Mouse (Mus musculus) ES-E14 (cell line): ENCODE results near the gene Pkp1. TPM values are rescaled to one million over a fixed set of nuclear protein-coding genes. Genes with fewer than 3 reads are reported as not detected.

Experiments used
- DNase-seq: peaks from one replicate; pipeline ENCODE4 v3.0.0-alpha.2; 2013; ENCODE audit warnings: low read depth, low spot score
- H3K27ac ChIP-seq: 2 replicates; pipeline ENCODE4 v1.5.1; 2012; ENCODE audit warnings: low read depth, mild to moderate bottlenecking, low read length, moderate library complexity, mixed read lengths; ENCODE audit not compliant: poor library complexity, insufficient read depth, severe bottlenecking
- H3K36me3 ChIP-seq: 2 replicates; pipeline ENCODE4 v1.6.1; 2012; ENCODE audit warnings: mild to moderate bottlenecking, low read length, moderate library complexity, mixed read lengths; ENCODE audit not compliant: control insufficient read depth, poor library complexity, insufficient read depth, severe bottlenecking
- H3K4me1 ChIP-seq, 2 experiments: fragments of 150-350 bp in 1 of 2; sonication (generic) in 1 of 2; 2 replicates each; pipeline ENCODE4 v1.6.1; 2012; ENCODE audit warnings: low read length in 2 of 2, mild to moderate bottlenecking in 1 of 2, mixed read lengths in 1 of 2; ENCODE audit not compliant: control insufficient read depth in 2 of 2, insufficient read depth in 2 of 2, poor library complexity in 1 of 2
- H3K4me3 ChIP-seq, 2 experiments: fragments of 150-350 bp in 1 of 2; sonication (generic) in 1 of 2; 2 replicates each; pipeline ENCODE4 v1.5.1; 2012; ENCODE audit warnings: low read length in 2 of 2, low read depth in 1 of 2, mild to moderate bottlenecking in 1 of 2, mixed read lengths in 1 of 2; ENCODE audit not compliant: insufficient read depth in 1 of 2, poor library complexity in 1 of 2, severe bottlenecking in 1 of 2
- H3K9ac ChIP-seq: 2 replicates; pipeline ENCODE4 v1.6.1; 2012; ENCODE audit warnings: low read depth, mild to moderate bottlenecking, low read length, mixed read lengths; ENCODE audit not compliant: poor library complexity, insufficient read depth, severe bottlenecking
- H3K9me3 ChIP-seq: fragments of 150-350 bp; sonication (generic); 2 replicates; pipeline ENCODE4 v1.6.1; 2012; ENCODE audit warnings: low read depth, mild to moderate bottlenecking, low read length; ENCODE audit not compliant: control insufficient read depth, insufficient read depth
- CHD2 ChIP-seq: IDR thresholded peaks from 2 replicates; pipeline ENCODE4 v1.6.1; 2014; ENCODE audit warnings: mild to moderate bottlenecking, low read depth, low read length, inconsistent platforms
- HCFC1 ChIP-seq: IDR thresholded peaks from 2 replicates; pipeline ENCODE4 v1.6.1; 2012; ENCODE audit warnings: low read length, inconsistent platforms, borderline replicate concordance; ENCODE audit not compliant: insufficient read depth
- MAFK ChIP-seq: IDR thresholded peaks from 2 replicates; pipeline ENCODE4 v1.6.1; 2014; ENCODE audit warnings: mild to moderate bottlenecking, low read depth, low read length, inconsistent platforms; ENCODE audit not compliant: insufficient read depth
- ZC3H11A ChIP-seq: IDR thresholded peaks from 2 replicates; pipeline ENCODE4 v1.6.1; 2012; ENCODE audit warnings: low read depth, mild to moderate bottlenecking, inconsistent platforms, low read length, borderline replicate concordance
- ZNF384 ChIP-seq: IDR thresholded peaks from 2 replicates; pipeline ENCODE4 v1.6.1; 2012; ENCODE audit warnings: low read depth, low read length, inconsistent platforms
- in situ Hi-C, 2 experiments: fragments of 600-800 bp; cut with MboI; formaldehyde crosslinking; loops; one replicate each; pipeline ENCODE4 v1.15.1; 2025; ENCODE audit warnings: low sequenced_read_pairs in 2 of 2, inconsistent platforms in 1 of 2; ENCODE audit not compliant: unreplicated experiment in 2 of 2
- total RNA-seq: library from RNA; depleted of rRNA; stranded (reverse); fragments of 300-350 nt; gene quantifications from 2 replicates; pipeline ENCODE4 v1.2.3, GENCODE M21; 2012

Pkp1 gene
- total RNA-seq, 1 experiment = 0.09 TPM

GRCm38 (mm10) chr1:135933704-135934293, 14.8 kb upstream of the Pkp1 start:
- H3K4me1 ChIP-seq = peaks cover 2 to 8% of the 10 kb centered on the region in 2 experiments; a peak in 2 of 4 replicates
- TF ChIP-seq HCFC1 (no peak), ZNF384 (no peak), ZC3H11A (no peak), MAFK (no peak)
- DNase-seq = no peak
- H3K36me3 ChIP-seq = no peaks in the 10 kb centered on the region
- H3K27ac ChIP-seq = no peak overlapping the region
- no peak overlapping the region for H3K4me3 ChIP-seq
- in situ Hi-C loops = no loop called here
- no peak overlapping the region for H3K9ac ChIP-seq
- H3K9me3 ChIP-seq = no peaks in the 10 kb centered on the region

- H3K4me1 ChIP-seq = peaks cover 2 to 8% of the 10 kb centered on the region in 2 experiments; a peak in 2 of 4 replicates
- no peaks in the 10 kb centered on the region for H3K36me3 ChIP-seq
- no peak overlapping the region for H3K9ac ChIP-seq
- in situ Hi-C loops = no loop called here
- TF ChIP-seq HCFC1 (no peak), ZNF384 (no peak), ZC3H11A (no peak), CHD2 (no peak), MAFK (no peak)
- H3K9me3 ChIP-seq = no peaks in the 10 kb centered on the region
- no peak overlapping the region for H3K4me3 ChIP-seq
- H3K27ac ChIP-seq = no peak overlapping the region
- DNase-seq = no peak
These were observed 10.9 kb upstream of the Pkp1 start for GRCm38 (mm10) chr1:135929876-135930275.

GRCm38 (mm10) chr1:135925848-135926247, 6.8 kb upstream of the Pkp1 start:
- TF ChIP-seq ZC3H11A = no peak
- no peak for TF ChIP-seq MAFK
- TF ChIP-seq ZNF384 = no peak
- TF ChIP-seq CHD2 = no peak
- no peak for TF ChIP-seq HCFC1
- Histone ChIP-seq H3K4me3 (no peak overlapping the region), H3K4me1 (no peaks in the 10 kb centered on the region), H3K27ac (no peak overlapping the region), H3K36me3 (no peaks in the 10 kb centered on the region), H3K9ac (no peak overlapping the region), H3K9me3 (no peaks in the 10 kb centered on the region)
- in situ Hi-C loops = no loop called here
- no peak for DNase-seq

- no peak for TF ChIP-seq HCFC1
- no peak for TF ChIP-seq ZNF384
- no peak for TF ChIP-seq ZC3H11A
- TF ChIP-seq CHD2 = no peak
- TF ChIP-seq MAFK = no peak
- Histone ChIP-seq H3K27ac (no peak overlapping the region), H3K4me1 (no peaks in the 10 kb centered on the region), H3K9me3 (no peaks in the 10 kb centered on the region), H3K9ac (no peak overlapping the region), H3K36me3 (no peaks in the 10 kb centered on the region), H3K4me3 (no peak overlapping the region)
- no peak for DNase-seq
- in situ Hi-C loops = no loop called here
These were observed 5.5 kb upstream of the Pkp1 start for GRCm38 (mm10) chr1:135924377-135924994.

- no peaks in the 10 kb centered on the region for H3K36me3 ChIP-seq
- no peak overlapping the region for H3K27ac ChIP-seq
- in situ Hi-C loops = no loop called here
- TF ChIP-seq ZC3H11A = no peak
- no peak for TF ChIP-seq CHD2
- no peak for TF ChIP-seq ZNF384
- no peak for TF ChIP-seq MAFK
- no peak for TF ChIP-seq HCFC1
- H3K9ac ChIP-seq = no peak overlapping the region
- no peaks in the 10 kb centered on the region; a peak in 1 of 4 replicates for H3K4me1 ChIP-seq
- no peak for DNase-seq
- H3K9me3 ChIP-seq = no peaks in the 10 kb centered on the region
- H3K4me3 ChIP-seq = no peak overlapping the region
These were observed 4.2 kb upstream of the Pkp1 start for GRCm38 (mm10) chr1:135923229-135923628.
